Mouse (Mus musculus) T-helper 2 cell (primary cell): ENCODE results near the gene Tspan5.

ENCODE experiments used
- in situ Hi-C: fragments of 300-600 bp; cut with MboI, MseI; formaldehyde crosslinking; loops from one replicate; pipeline ENCODE4 v1.15.1; 2025; ENCODE audit warnings: high pct_unique_total_duplicates

Tspan5 gene

DNA sequence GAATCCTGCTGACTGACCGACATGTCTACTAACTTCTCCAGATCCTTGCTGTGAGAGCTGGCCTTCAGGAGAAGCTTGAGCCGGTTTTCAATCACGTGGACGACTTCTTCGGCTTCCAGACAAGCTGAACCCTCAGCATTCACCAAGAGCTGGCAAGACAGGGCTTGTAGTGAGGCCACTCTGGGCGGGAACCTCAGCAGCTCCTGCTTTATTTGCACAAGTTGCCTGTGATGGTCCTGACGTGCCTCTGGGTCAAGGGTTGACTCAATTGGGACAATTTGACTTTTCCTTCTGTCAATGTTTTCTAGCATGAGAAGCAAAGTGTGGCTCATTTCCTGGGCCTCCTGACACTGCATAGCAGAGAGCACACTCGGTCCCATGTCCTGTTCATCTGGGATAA lies 194.8 kb downstream of the Tspan5 start:
- in situ Hi-C loops: no loop called here

DNA sequence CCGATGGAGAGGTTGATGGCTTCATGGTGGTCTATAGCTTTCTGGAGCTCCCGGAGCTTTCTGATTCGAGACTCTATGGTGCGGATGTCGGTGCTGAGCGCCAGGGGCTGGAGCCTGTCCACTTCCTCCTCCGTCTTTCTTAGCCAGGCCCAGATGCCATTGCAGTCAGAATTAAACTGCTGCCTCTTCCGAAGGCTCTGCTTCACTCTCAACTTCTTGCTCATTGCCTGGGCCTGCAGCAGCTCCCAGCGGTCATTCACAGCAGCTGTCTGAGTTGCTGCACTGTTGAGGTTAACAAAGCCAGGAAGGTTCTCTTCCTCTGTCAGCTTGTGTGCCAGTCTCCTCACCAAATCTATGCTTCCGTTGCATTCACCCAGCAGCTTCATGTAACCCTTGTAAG lies 195.2 kb downstream of the Tspan5 start:
- in situ Hi-C loops: no loop called here

DNA sequence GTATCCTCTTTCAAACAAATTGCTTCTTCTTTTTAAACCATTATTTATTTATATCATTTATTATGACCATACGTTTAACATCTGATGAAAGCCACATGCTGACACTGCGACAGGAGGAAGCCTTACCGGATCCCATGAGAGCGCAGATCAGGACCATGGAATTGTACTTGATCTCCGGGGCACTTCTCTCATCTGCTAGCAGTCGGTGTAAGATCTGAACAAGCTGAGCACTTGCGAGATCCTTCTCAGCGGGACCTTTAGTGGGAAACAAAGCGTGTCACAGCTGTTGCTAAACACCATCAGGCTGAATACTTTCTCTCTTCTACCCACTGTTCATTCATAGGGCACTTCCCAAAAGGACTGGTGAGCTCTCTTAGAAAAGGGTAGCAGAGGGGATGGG lies 199.6 kb downstream of the Tspan5 start:
- in situ Hi-C loops: no loop called here

DNA sequence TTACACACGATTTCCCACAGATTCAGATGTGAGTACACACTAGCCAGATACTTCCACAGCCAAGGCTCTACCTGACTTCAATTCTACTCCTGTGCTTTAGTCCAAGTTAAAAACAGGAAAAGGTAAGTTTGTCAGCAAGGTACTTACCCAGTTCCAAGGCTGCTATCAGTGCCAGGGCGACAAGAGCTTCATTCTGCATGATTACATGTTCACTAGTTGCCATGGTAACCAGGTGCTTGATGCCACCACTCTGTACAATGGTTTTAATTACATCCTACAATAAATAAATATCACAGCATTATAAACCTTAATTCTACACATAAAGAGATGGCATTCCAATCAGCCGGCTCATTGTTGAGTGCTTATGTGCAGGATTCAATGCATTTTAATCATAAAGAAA lies 203.5 kb downstream of the Tspan5 start:
- in situ Hi-C loops: no loop called here

DNA sequence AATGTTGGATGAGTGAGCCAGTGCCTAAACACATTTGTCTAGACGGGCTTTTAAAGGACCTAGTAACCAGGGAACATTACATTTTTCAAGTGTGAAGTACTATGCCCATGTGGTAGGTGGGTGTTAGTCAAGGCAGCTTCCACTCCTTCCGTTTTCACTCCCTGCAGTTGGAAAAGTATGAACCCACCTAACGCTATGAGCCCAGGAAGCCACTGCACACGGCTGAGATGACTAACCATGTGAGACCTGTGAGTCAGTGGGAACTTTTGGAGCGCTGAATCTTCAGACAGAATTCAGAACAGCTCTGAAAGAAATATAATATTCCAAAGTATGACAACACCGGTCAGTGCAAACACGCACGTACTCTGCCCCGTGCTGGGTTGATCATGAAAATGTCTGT lies 207.1 kb downstream of the Tspan5 start:
- in situ Hi-C loops: no loop called here

DNA sequence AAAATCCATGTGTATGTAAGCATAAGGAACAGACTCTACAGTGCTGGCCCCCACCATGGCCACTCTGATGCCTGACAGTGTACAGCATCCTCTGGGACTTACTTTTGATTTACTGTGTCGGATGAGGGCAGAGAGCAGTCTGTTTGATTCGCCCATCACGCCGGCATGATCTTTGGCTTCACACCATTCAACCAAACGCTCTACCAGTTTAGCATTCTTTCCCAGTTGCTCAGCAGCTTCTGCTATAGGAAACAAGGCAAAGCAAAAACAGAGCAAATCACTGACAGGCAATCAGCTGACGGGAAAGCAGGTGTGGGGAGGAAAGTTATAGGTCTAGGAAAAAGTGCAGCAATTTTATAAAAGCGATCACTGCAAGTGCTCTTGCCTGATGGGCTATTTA lies 213.2 kb downstream of the Tspan5 start:
- in situ Hi-C loops: no loop called here
